Mouse (Mus musculus): ENCODE measurements around the gene Pcdh8.

GRCm38 (mm10) chr14:79785400-79785799 lies 14.3 kb upstream of the Pcdh8 start:
- no peak for TF ChIP-seq CTCF (IDR thresholded peaks at IDR 0.05; ENCODE audit: low read depth)
- TF ChIP-seq EP300 (IDR thresholded peaks at IDR 0.05; ENCODE audit: low read depth), result no peak
